Mouse (Mus musculus): Measurements from ENCODE around the gene Smlr1.

DNA sequence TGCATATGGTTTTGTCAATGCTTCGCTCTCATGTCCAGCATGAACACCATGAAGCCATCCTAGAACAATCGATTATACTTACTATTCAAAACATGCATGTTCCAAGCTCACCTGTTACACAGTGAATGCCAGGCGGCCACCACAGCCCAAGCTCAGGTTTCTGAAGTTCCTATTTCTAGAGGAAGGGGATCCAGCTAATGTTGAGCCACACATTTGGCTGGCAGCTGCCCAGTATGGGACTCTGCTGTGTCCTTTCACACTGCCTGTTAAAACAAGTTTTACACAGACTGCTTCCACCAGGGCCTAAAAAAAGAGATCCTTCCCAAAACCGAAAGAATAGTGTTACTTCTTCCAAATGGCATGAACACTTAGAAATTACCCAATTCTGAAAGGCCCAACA lies 9.4 kb downstream of the Smlr1 start:
- TF ChIP-seq POLR2A (IDR thresholded peaks at IDR 0.05; ENCODE audit: borderline replicate concordance, extremely low read depth, insufficient read depth, insufficient read length, poor library complexity, severe bottlenecking) (no peak), CTCF (IDR thresholded peaks at IDR 0.05; ENCODE audit: borderline replicate concordance, extremely low read depth, insufficient read depth, insufficient read length) (no peak)
